Mouse (Mus musculus) CD8-positive naive resting alpha-beta T cell, adult 57 days (primary cell): ENCODE results near the gene Mlycd. TPM values are rescaled to one million over a fixed set of nuclear protein-coding genes. Genes with fewer than 3 reads are reported as not detected.

Experiments
- total RNA-seq: library from RNA; stranded (reverse); gene quantifications from one replicate; pipeline ENCODE4 v1.2.4, GENCODE M21; 2023

Mlycd gene
- 14.7 TPM for total RNA-seq

DNA sequence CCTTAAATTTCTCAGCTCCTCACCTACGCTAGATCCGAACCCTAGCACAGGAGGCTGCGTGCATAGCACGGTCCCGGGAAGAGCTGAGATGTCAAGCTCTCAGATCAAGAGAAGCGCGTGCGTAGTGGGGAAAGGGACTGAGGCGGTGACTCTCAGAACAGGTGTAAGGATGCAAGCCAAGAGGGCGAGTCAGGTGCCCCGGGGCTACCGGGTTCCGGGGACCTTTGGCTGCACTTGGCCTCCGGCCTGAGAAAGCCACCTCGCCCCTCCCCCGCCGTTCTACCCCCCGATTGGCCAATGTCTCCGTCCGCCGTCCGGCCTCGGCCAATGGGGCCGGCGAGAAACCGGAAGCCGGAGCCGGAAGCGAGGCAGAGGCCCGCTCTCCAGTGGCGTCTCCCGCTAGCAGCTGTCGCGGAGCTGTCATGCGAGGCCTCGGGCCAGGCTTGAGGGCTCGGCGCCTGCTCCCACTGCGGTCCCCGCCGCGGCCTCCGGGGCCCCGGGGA is at the start of gene Mlycd:
Mlycd (plus strand) TSS at position 355 of the 503 bp plus-strand sequence.

DNA sequence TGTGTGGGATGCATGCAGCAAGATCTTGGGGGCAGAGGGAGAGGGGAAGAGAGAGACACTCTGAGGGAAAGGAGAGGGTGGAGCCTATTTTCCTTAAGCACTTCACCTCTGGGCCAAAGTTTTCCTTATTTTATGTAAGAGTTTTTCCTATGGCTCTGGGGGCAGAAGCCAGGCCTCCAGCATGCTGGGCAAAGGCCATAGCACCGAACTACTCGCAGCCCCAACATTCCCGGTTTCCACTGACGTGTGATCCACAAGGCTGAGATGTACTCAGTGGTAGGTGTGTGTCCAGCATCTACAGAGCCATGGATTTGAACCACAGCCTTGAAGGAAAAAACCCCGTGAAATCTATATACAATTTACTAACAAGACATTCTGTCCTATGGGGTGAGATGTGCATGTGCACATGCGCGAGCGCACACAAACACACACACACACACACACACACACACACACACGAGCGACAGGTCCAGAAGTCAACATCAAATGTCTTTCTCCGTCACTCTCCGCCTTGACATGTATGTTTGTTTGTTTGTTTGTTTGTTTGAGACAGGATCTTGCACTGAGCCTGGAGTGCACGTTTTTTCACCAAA is 39.0 kb downstream of the Mlycd start, which contains the start of gene Osgin1:
Osgin1 (plus strand) TSS at position 543 of the 593 bp plus-strand sequence.

DNA sequence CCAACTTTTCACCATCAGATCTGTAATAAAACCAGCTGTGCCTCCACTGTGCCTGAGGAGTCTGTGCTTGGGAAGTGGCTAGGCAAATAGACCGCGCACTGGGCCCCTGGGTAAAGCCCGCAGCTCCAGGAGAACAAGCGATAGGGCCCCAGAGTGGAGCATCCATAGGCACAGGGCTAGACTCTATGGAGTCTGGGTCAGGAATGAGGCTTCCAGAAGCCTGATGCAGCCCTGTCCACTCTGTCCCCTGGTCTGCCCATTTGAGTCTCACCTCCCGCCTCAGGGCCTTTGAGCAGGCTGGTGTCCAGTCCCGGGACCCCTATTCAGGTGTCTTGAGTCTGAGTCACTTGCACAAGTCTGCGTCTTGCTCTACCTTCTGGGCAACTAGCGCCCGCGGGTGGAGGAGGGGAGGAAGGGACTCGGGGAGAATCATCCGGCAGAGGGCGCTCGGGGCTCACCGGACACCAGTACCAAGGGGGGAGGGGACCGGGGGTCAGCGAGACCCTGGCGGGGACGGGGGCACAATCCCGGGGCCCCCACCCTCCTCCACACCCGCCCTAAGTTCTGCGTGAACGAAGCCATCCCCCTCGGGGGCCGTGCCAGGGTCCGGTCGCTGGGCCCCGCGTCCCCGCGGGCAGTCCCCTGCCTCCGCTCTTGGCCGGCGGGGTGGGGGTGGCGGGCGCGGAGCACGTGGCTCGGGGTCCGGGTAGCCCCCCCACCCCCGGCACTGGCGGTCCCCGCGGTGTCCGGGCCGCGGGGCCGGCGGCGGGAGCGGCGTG is 51.7 kb downstream of the Mlycd start, which contains the start of gene Necab2:
Necab2 (plus strand) TSS at position 509 of the 779 bp plus-strand sequence.

Other genes starting within 250 kb of the Mlycd start
- 52.3 TPM for gene Hsbp1, start 50.4 kb upstream of the Mlycd start, total RNA-seq
- 5.5 TPM for gene Osgin1, start 39.2 kb downstream of the Mlycd start, total RNA-seq
- gene Necab2, start 51.8 kb downstream of the Mlycd start, total RNA-seq, result not detected
- 1.4 TPM for gene Slc38a8, start 106.8 kb downstream of the Mlycd start, total RNA-seq
- 130 TPM for gene Mbtps1, start 163.9 kb downstream of the Mlycd start, total RNA-seq
- 60.2 TPM for gene Hsdl1, start 180.3 kb downstream of the Mlycd start, total RNA-seq
- gene Dnaaf1, start 180.4 kb downstream of the Mlycd start, total RNA-seq, result not detected
- 19.8 TPM for gene Taf1c, start 210.3 kb downstream of the Mlycd start, total RNA-seq
- gene Adad2, start 217.9 kb downstream of the Mlycd start, total RNA-seq, result not detected
- gene Kcng4, start 240.8 kb downstream of the Mlycd start, total RNA-seq, result not detected